Comparison of ENCODE assay signal across 11 mouse cellular contexts in the genomic region with DNA sequence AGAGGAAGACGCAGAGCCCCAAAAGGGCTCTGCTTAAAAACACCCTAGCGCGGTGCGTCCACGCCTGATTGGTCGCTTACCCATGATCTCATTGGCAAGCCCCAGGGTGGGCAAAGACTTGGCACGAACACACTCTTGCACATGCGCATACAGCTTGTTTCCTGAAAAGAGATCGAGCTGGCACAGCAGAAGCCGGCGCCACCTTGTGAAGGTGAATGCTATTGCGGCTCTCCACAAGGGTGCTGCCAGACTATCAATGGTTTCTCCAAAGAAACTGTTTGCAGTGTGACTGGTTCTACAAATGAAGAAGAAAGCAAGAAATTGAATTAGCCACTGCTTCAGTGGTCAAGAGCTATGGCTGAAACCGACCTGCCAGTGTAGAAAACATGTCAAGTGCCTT.
DNase-seq lines count a peak whose midpoint lies in the region; ATAC-seq and TF ChIP-seq lines count a peak whose summit lies in the region.
"Had no signal": no experiment of that assay in that cellular context is flagged by ENCODE, and none has a peak within 500 bp of the region (broad histone marks: within the 10 kb centered on the region; RNA-seq: fewer than 3 reads in every experiment).

No protein-coding gene starts in this region.

- 77% methylated on average over 13 of the region's 13 CpGs for WGBS in forebrain, embryonic 11.5 days
- 75% methylated on average over 13 of the region's 13 CpGs for WGBS in forebrain, embryonic 12.5 days
- 81% methylated on average over 13 of the region's 13 CpGs for WGBS in embryonic facial prominence, embryonic 10.5 days

- H3K4me3 ChIP-seq in forebrain, embryonic 11.5 days (ENCODE audit: low read depth, low read length): no peak overlapping the region
- no peak overlapping the region for H3K4me3 ChIP-seq in forebrain, embryonic 12.5 days (replicated peaks)
- H3K4me3 ChIP-seq in left cerebral cortex, adult 2 months: no peak overlapping the region
- peak overlapping the region; percentile 35; the same call in 1 of the 2 replicates for H3K4me3 ChIP-seq in E14TG2a.4 (replicated peaks; ENCODE audit: low read length)
- no peak overlapping the region for H3K4me3 ChIP-seq in embryonic facial prominence, embryonic 10.5 days
- H3K4me3 ChIP-seq: hindbrain, embryonic 15.5 days; limb, embryonic 13.5 days had no signal

- no peaks in the 10 kb centered on the region for H3K27me3 ChIP-seq in forebrain, embryonic 11.5 days (ENCODE audit: control insufficient read depth, insufficient read depth, low read length)
- no peaks in the 10 kb centered on the region for H3K27me3 ChIP-seq in forebrain, embryonic 12.5 days
- H3K27me3 ChIP-seq in E14TG2a.4 (ENCODE audit: insufficient read depth, low read length): no peaks in the 10 kb centered on the region
- H3K27me3 ChIP-seq in embryonic facial prominence, embryonic 10.5 days (replicated peaks; ENCODE audit: low read depth, poor library complexity, severe bottlenecking): no peaks in the 10 kb centered on the region
- H3K27me3 ChIP-seq: hindbrain, embryonic 15.5 days; limb, embryonic 13.5 days had no signal

- no peak overlapping the region for H3K9ac ChIP-seq in forebrain, embryonic 11.5 days (ENCODE audit: low read length)
- no peak overlapping the region for H3K9ac ChIP-seq in forebrain, embryonic 12.5 days
- H3K9ac ChIP-seq: hindbrain, embryonic 15.5 days; limb, embryonic 13.5 days had no signal

- ATAC-seq in forebrain, embryonic 11.5 days (replicated peaks; ENCODE audit: low FRiP score): peak; percentile 51
- ATAC-seq in forebrain, embryonic 12.5 days (ENCODE audit: low FRiP score): no peak
- ATAC-seq in monocyte, adult 5-6 weeks (replicated peaks; ENCODE audit: insufficient number of reproducible peaks, low FRiP score, low TSS enrichment, poor library complexity, severe bottlenecking): no peak

- no peaks in the 10 kb centered on the region for H3K9me3 ChIP-seq in forebrain, embryonic 11.5 days (ENCODE audit: control insufficient read depth, low read length)
- H3K9me3 ChIP-seq in forebrain, embryonic 12.5 days: no peaks in the 10 kb centered on the region
- H3K9me3 ChIP-seq in E14TG2a.4 (ENCODE audit: low read length): peaks cover 13% of the 10 kb centered on the region
- no peaks in the 10 kb centered on the region for H3K9me3 ChIP-seq in embryonic facial prominence, embryonic 10.5 days
- H3K9me3 ChIP-seq: hindbrain, embryonic 15.5 days; limb, embryonic 13.5 days had no signal

- H3K36me3 ChIP-seq in forebrain, embryonic 11.5 days (ENCODE audit: control insufficient read depth, insufficient read depth, low read length): no peaks in the 10 kb centered on the region
- no peaks in the 10 kb centered on the region for H3K36me3 ChIP-seq in forebrain, embryonic 12.5 days (replicated peaks)
- H3K36me3 ChIP-seq in E14TG2a.4 (ENCODE audit: insufficient read depth, low read length): no peaks in the 10 kb centered on the region
- H3K36me3 ChIP-seq in embryonic facial prominence, embryonic 10.5 days (replicated peaks): no peaks in the 10 kb centered on the region
- H3K36me3 ChIP-seq: hindbrain, embryonic 15.5 days; limb, embryonic 13.5 days had no signal

- DNase-seq in forebrain, embryonic 11.5 days (ENCODE audit: low spot score): peak; percentile 55
- DNase-seq in left cerebral cortex, adult 2 months (ENCODE audit: extremely low spot score in 1 of 2, low spot score in 2 of 2): peak; percentile 11
- no peak for DNase-seq in left cerebral cortex, postnatal 36 days (ENCODE audit: low spot score in 2 of 2)
- DNase-seq in embryonic facial prominence, embryonic 10.5 days (ENCODE audit: low spot score): peak; percentile 17
- DNase-seq in cerebellum, adult 9-11 months: no peak
- DNase-seq: cerebellum, adult 11-12 months had no signal

- H3K4me2 ChIP-seq in forebrain, embryonic 11.5 days (ENCODE audit: low read depth, low read length, severe bottlenecking): no peak overlapping the region
- H3K4me2 ChIP-seq in forebrain, embryonic 12.5 days: no peak overlapping the region
- H3K4me2 ChIP-seq: hindbrain, embryonic 15.5 days; limb, embryonic 13.5 days had no signal

- H3K4me1 ChIP-seq in forebrain, embryonic 11.5 days (replicated peaks; ENCODE audit: control insufficient read depth, insufficient read depth, low read length): no peaks in the 10 kb centered on the region
- no peaks in the 10 kb centered on the region for H3K4me1 ChIP-seq in forebrain, embryonic 12.5 days
- H3K4me1 ChIP-seq in E14TG2a.4 (replicated peaks; ENCODE audit: low read depth, low read length): no peaks in the 10 kb centered on the region
- H3K4me1 ChIP-seq in embryonic facial prominence, embryonic 10.5 days: no peaks in the 10 kb centered on the region
- H3K4me1 ChIP-seq: hindbrain, embryonic 15.5 days; limb, embryonic 13.5 days had no signal

- H3K27ac ChIP-seq in forebrain, embryonic 11.5 days (ENCODE audit: low read depth, low read length): no peak overlapping the region
- H3K27ac ChIP-seq in forebrain, embryonic 12.5 days: no peak overlapping the region
- no peak overlapping the region for H3K27ac ChIP-seq in left cerebral cortex, adult 2 months
- no peak overlapping the region for H3K27ac ChIP-seq in embryonic facial prominence, embryonic 10.5 days (replicated peaks)
- H3K27ac ChIP-seq: hindbrain, embryonic 15.5 days; limb, embryonic 13.5 days had no signal

- intact Hi-C loops in left cerebral cortex, adult 2 months (cut with DNase I): no loop called here
- intact Hi-C loops in left cerebral cortex, postnatal 36 days (cut with DNase I): no loop called here

- TF ChIP-seq CTCF in left cerebral cortex, adult 2 months (IDR thresholded peaks at IDR 0.05): peak; percentile 23
- peak; percentile 26 for TF ChIP-seq CTCF in E14TG2a.4 (conservative IDR thresholded peaks at IDR 0.05; ENCODE audit: low read length)

Comparison
In these comparisons a context has a peak if more than half of its experiments do, and no peak if none do; other contexts are left out.
1. DNase-seq: peak in forebrain, embryonic 11.5 days (single experiment), left cerebral cortex, adult 2 months (2 of 2) and embryonic facial prominence, embryonic 10.5 days (single experiment); none in left cerebral cortex, postnatal 36 days (0 of 2) and cerebellum, adult 9-11 months (single experiment).